Mouse (Mus musculus): ENCODE data around the gene Cops7a.

DNA sequence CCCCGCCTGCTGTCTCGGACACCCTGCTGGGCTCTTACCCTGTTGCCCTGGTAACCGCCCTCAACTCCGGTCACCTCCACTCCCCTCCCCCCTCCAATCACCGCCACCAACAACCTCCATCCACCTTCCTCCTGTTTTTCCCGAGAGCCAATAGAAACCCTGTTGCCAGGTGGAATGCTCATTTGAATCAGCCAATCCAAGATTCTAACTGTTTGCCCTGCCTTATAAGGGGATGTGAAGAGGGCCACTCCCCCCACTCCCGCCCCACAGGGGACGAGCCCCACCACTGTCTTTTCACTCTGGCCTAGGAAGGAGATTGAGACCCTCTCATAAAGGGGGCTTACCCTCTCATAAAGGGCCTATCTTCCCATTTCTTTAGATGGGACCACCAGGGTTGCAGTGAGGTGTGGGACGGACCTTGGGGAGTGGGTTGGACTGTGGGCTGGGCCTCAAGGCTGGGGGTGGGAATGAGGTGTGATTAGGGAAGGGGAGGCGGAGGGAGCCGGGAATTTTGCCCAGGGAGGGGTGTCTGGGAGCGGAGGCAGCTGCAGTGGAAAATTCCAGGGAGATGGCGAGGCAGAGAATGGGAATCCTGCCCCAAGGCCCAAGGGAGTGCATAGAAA lies 45.5 kb downstream of the Cops7a start, which contains the start of gene Ptms:
- peak; percentile 91 for TF ChIP-seq EP300 (IDR thresholded peaks at IDR 0.05; ENCODE audit: low read depth)
- TF ChIP-seq CTCF (IDR thresholded peaks at IDR 0.05; ENCODE audit: low read depth), result 0 out of 2 replicates have a peak, but pooled peaks have one; percentile 1
